Mouse (Mus musculus): ENCODE data around the gene Camk2b. TPM values are rescaled to one million over a fixed set of nuclear protein-coding genes. Genes with fewer than 3 reads are reported as not detected.

Camk2b gene
- polyA plus RNA-seq, 1 experiment from 2014 or later = 12.1 TPM

GRCm38 (mm10) chr11:5995989-5996388 lies 70.2 kb downstream of the Camk2b start:
- Histone ChIP-seq H3K9ac (ENCODE audit: low read depth, low read length) (no peak overlapping the region), H3K4me2 (replicated peaks; ENCODE audit: low read depth) (no peak overlapping the region), H3K36me3 (ENCODE audit: control insufficient read depth, insufficient read depth) (no peaks in the 10 kb centered on the region), H3K4me1 (replicated peaks; ENCODE audit: control insufficient read depth, insufficient read depth, low read length) (peaks cover 2% of the 10 kb centered on the region), H3K4me3 (ENCODE audit: low read depth, low read length) (no peak overlapping the region), H3K27ac (ENCODE audit: low read depth, low read length) (no peak overlapping the region), H3K9me3 (ENCODE audit: control insufficient read depth) (no peaks in the 10 kb centered on the region), H3K27me3 (replicated peaks; ENCODE audit: control insufficient read depth, insufficient read depth, low read length) (no peaks in the 10 kb centered on the region)
- ATAC-seq = peak; percentile 22; the same call in 1 of the 2 replicates
- peak; percentile 98 for TF ChIP-seq CTCF (IDR thresholded peaks at IDR 0.05; ENCODE audit: low read depth)
- WGBS = 18% methylated on average over 8 of the region's 8 CpGs

- Histone ChIP-seq H3K36me3 (ENCODE audit: control insufficient read depth, insufficient read depth) (no peaks in the 10 kb centered on the region), H3K9ac (ENCODE audit: low read depth, low read length) (no peak overlapping the region), H3K4me2 (replicated peaks; ENCODE audit: low read depth) (no peak overlapping the region), H3K4me1 (replicated peaks; ENCODE audit: control insufficient read depth, insufficient read depth, low read length) (no peaks in the 10 kb centered on the region), H3K27ac (ENCODE audit: low read depth, low read length) (no peak overlapping the region), H3K27me3 (replicated peaks; ENCODE audit: control insufficient read depth, insufficient read depth, low read length) (no peaks in the 10 kb centered on the region), H3K4me3 (ENCODE audit: low read depth, low read length) (no peak overlapping the region), H3K9me3 (ENCODE audit: control insufficient read depth) (no peaks in the 10 kb centered on the region)
- TF ChIP-seq CTCF (IDR thresholded peaks at IDR 0.05; ENCODE audit: low read depth) = no peak
- no peak for ATAC-seq
- WGBS = 76% methylated on average over 3 of the region's 3 CpGs
Measured at GRCm38 (mm10) chr11:5994880-5995279, 71.3 kb downstream of the Camk2b start.

- Histone ChIP-seq H3K9ac (ENCODE audit: low read depth, low read length) (no peak overlapping the region), H3K4me3 (ENCODE audit: low read depth, low read length) (no peak overlapping the region), H3K4me1 (replicated peaks; ENCODE audit: control insufficient read depth, insufficient read depth, low read length) (no peaks in the 10 kb centered on the region), H3K4me2 (replicated peaks; ENCODE audit: low read depth) (no peak overlapping the region), H3K9me3 (ENCODE audit: control insufficient read depth) (no peaks in the 10 kb centered on the region), H3K27ac (ENCODE audit: low read depth, low read length) (no peak overlapping the region), H3K36me3 (ENCODE audit: control insufficient read depth, insufficient read depth) (no peaks in the 10 kb centered on the region), H3K27me3 (replicated peaks; ENCODE audit: control insufficient read depth, insufficient read depth, low read length) (no peaks in the 10 kb centered on the region)
- ATAC-seq = no peak
- no peak for TF ChIP-seq CTCF (IDR thresholded peaks at IDR 0.05; ENCODE audit: low read depth)
- WGBS = 95% methylated on average over 5 of the region's 5 CpGs
Measured at GRCm38 (mm10) chr11:5994212-5994611, 72.0 kb downstream of the Camk2b start.

- H3K27ac ChIP-seq (ENCODE audit: low read depth, low read length) = no peak overlapping the region
- peak; percentile 82 for TF ChIP-seq CTCF (IDR thresholded peaks at IDR 0.05; ENCODE audit: low read depth)
- 36% methylated on average over 4 of the region's 4 CpGs for WGBS
- no peak overlapping the region for H3K4me3 ChIP-seq (ENCODE audit: low read depth, low read length)
- H3K9ac ChIP-seq (ENCODE audit: low read depth, low read length) = no peak overlapping the region
- ATAC-seq = 0 out of 2 replicates have a peak, but pooled peaks have one; percentile 28
- H3K36me3 ChIP-seq (ENCODE audit: control insufficient read depth, insufficient read depth) = 0 out of 2 replicates have a peak, but pooled peaks cover 4% of the 10 kb centered on the region
- H3K4me2 ChIP-seq (replicated peaks; ENCODE audit: low read depth) = no peak overlapping the region
- no peaks in the 10 kb centered on the region for H3K27me3 ChIP-seq (replicated peaks; ENCODE audit: control insufficient read depth, insufficient read depth, low read length)
- no peaks in the 10 kb centered on the region for H3K9me3 ChIP-seq (ENCODE audit: control insufficient read depth)
- no peaks in the 10 kb centered on the region for H3K4me1 ChIP-seq (replicated peaks; ENCODE audit: control insufficient read depth, insufficient read depth, low read length)
Measured at GRCm38 (mm10) chr11:5990910-5991309, 75.3 kb downstream of the Camk2b start.

- Histone ChIP-seq H3K4me3 (ENCODE audit: low read depth, low read length) (no peak overlapping the region), H3K4me2 (replicated peaks; ENCODE audit: low read depth) (no peak overlapping the region), H3K36me3 (ENCODE audit: control insufficient read depth, insufficient read depth) (0 out of 2 replicates have a peak, but pooled peaks cover 4% of the 10 kb centered on the region), H3K9ac (ENCODE audit: low read depth, low read length) (no peak overlapping the region), H3K27me3 (replicated peaks; ENCODE audit: control insufficient read depth, insufficient read depth, low read length) (no peaks in the 10 kb centered on the region), H3K27ac (ENCODE audit: low read depth, low read length) (no peak overlapping the region), H3K4me1 (replicated peaks; ENCODE audit: control insufficient read depth, insufficient read depth, low read length) (no peaks in the 10 kb centered on the region), H3K9me3 (ENCODE audit: control insufficient read depth) (no peaks in the 10 kb centered on the region)
- 85% methylated on average over 16 of the region's 16 CpGs for WGBS
- TF ChIP-seq CTCF (IDR thresholded peaks at IDR 0.05; ENCODE audit: low read depth) = no peak
- no peak for ATAC-seq
Measured at GRCm38 (mm10) chr11:5989954-5990593, 76.1 kb downstream of the Camk2b start.

- Histone ChIP-seq H3K27me3 (replicated peaks; ENCODE audit: control insufficient read depth, insufficient read depth, low read length) (no peaks in the 10 kb centered on the region), H3K4me1 (replicated peaks; ENCODE audit: control insufficient read depth, insufficient read depth, low read length) (no peaks in the 10 kb centered on the region), H3K36me3 (ENCODE audit: control insufficient read depth, insufficient read depth) (0 out of 2 replicates have a peak, but pooled peaks cover 4% of the 10 kb centered on the region), H3K27ac (ENCODE audit: low read depth, low read length) (no peak overlapping the region), H3K9ac (ENCODE audit: low read depth, low read length) (no peak overlapping the region), H3K4me3 (ENCODE audit: low read depth, low read length) (no peak overlapping the region), H3K9me3 (ENCODE audit: control insufficient read depth) (no peaks in the 10 kb centered on the region), H3K4me2 (replicated peaks; ENCODE audit: low read depth) (no peak overlapping the region)
- TF ChIP-seq CTCF (IDR thresholded peaks at IDR 0.05; ENCODE audit: low read depth) = no peak
- 73% methylated on average over 10 of the region's 10 CpGs for WGBS
- ATAC-seq = no peak
Measured at GRCm38 (mm10) chr11:5988126-5988525, 78.0 kb downstream of the Camk2b start.

Data from intestine, postnatal 0 days (tissue).